Mouse (Mus musculus) small intestine, adult 2 months (tissue): ENCODE data around the gene Nfib. TPM values are rescaled to one million over a fixed set of nuclear protein-coding genes. Genes with fewer than 3 reads are reported as not detected.

Source experiments
- H3K27ac ChIP-seq: fragments of 200-500 bp; 2 replicates; pipeline ENCODE4 v1.5.1; 2012; ENCODE audit warnings: low read depth, low read length, control low read depth, inconsistent platforms; ENCODE audit not compliant: insufficient read depth
- H3K27me3 ChIP-seq: fragments of 200-500 bp; 2 replicates; pipeline ENCODE4 v1.6.1; 2012; ENCODE audit warnings: mild to moderate bottlenecking, moderate library complexity, low read length, inconsistent platforms; ENCODE audit not compliant: control insufficient read depth, insufficient read depth
- H3K36me3 ChIP-seq: fragments of 200-500 bp; 2 replicates; pipeline ENCODE4 v1.6.1; 2012; ENCODE audit warnings: mild to moderate bottlenecking, low read length, control low read depth, inconsistent platforms; ENCODE audit not compliant: control insufficient read depth, insufficient read depth
- H3K4me1 ChIP-seq: fragments of 200-500 bp; 2 replicates; pipeline ENCODE4 v1.6.1; 2012; ENCODE audit warnings: low read length, inconsistent platforms, mixed read lengths; ENCODE audit not compliant: control insufficient read depth, insufficient read depth, insufficient read length
- H3K4me3 ChIP-seq: fragments of 200-500 bp; 2 replicates; pipeline ENCODE4 v1.5.1; 2012; ENCODE audit warnings: low read depth, mild to moderate bottlenecking, control low read depth, inconsistent platforms, low read length, moderate library complexity
- CTCF ChIP-seq: fragments of 200-500 bp; IDR thresholded peaks from 2 replicates; pipeline ENCODE4 v1.5.1; 2012; ENCODE audit warnings: low read depth, mild to moderate bottlenecking, control low read depth, inconsistent platforms, low read length, moderate library complexity, mixed read lengths; ENCODE audit not compliant: insufficient replicate concordance, insufficient read length; ENCODE audit errors: extremely low read depth
- POLR2A ChIP-seq: fragments of 200-500 bp; IDR thresholded peaks from 2 replicates; pipeline ENCODE4 v1.6.1; 2012; ENCODE audit warnings: low read depth, mild to moderate bottlenecking, control low read depth, inconsistent platforms, low read length, moderate library complexity
- whole genome bisulfite sequencing: fragments of 180-500 bp; shearing (Covaris S2); methylation state at CpG from one replicate; pipeline ENCODE4 v1.1.7; 2018; 5-methylcytosine and 5-hydroxymethylcytosine counted together
- polyA plus RNA-seq: library from polyadenylated mRNA; depleted of rRNA; stranded (reverse); fragments of >200 nt; gene quantifications from 2 replicates; pipeline ENCODE4 v1.2.3, GENCODE M21; 2012

Gene Nfib
- polyA plus RNA-seq, 1 experiment: 4.7 TPM

DNA sequence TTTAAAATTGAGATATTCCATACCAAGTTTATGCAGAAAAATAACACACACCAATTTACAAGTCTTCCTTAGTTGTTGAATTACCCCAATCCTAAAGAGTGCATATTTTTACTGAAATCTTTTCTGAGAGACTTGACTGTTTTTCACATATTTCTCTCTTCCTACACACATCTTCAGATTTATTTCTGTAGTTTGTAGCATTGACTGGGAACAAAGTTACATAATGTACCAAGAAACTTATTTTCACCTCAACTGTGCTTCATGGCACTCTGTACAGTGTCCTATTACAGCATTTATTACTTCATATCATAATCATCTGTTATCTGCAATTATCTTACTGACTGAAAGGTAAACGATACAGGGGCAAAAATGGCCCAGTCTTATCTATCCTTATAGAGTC lies 406.9 kb downstream of the Nfib start:
- H3K27ac ChIP-seq: no peak overlapping the region
- peaks cover 2% of the 10 kb centered on the region; the same call in 1 of the 2 replicates for H3K36me3 ChIP-seq
- WGBS: 33% methylated on average over 1 of the region's 1 CpGs
- H3K4me1 ChIP-seq: no peaks in the 10 kb centered on the region
- H3K4me3 ChIP-seq: no peak overlapping the region
- H3K27me3 ChIP-seq: no peaks in the 10 kb centered on the region
- TF ChIP-seq CTCF: no peak
- no peak for TF ChIP-seq POLR2A

DNA sequence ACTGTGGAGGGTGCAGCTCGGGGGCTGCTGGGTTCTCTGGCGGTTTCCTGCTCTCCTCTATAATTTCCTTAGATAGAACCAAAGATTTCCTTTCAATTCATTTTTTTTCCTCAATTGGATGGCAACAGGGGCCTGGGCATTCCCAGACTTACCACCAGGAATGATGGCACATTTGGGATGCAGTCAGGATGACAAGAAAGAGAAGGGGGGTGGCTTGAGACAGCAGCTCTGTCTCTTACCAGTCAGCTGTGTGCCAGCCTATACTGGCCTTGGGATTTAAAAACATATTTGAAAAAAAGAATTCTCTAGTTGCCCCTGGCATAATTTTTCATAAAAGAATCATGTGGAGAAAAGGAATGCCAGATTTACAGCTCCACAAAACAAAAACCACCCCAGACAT lies 408.0 kb downstream of the Nfib start:
- Histone ChIP-seq H3K27ac (no peak overlapping the region), H3K36me3 (peaks cover 2% of the 10 kb centered on the region; the same call in 1 of the 2 replicates), H3K27me3 (no peaks in the 10 kb centered on the region), H3K4me3 (no peak overlapping the region), H3K4me1 (no peaks in the 10 kb centered on the region)
- WGBS: 98% methylated on average over 2 of the region's 2 CpGs
- TF ChIP-seq POLR2A: no peak
- TF ChIP-seq CTCF: no peak

GRCm38 (mm10) chr4:82294066-82294465 lies 411.5 kb downstream of the Nfib start:
- H3K36me3 ChIP-seq: peaks cover 2% of the 10 kb centered on the region; the same call in 1 of the 2 replicates
- no peak overlapping the region for H3K4me3 ChIP-seq
- TF ChIP-seq CTCF (no peak), POLR2A (no peak)
- H3K27ac ChIP-seq: no peak overlapping the region
- WGBS: 84% methylated on average over 1 of the region's 1 CpGs
- H3K27me3 ChIP-seq: no peaks in the 10 kb centered on the region
- no peaks in the 10 kb centered on the region for H3K4me1 ChIP-seq

DNA sequence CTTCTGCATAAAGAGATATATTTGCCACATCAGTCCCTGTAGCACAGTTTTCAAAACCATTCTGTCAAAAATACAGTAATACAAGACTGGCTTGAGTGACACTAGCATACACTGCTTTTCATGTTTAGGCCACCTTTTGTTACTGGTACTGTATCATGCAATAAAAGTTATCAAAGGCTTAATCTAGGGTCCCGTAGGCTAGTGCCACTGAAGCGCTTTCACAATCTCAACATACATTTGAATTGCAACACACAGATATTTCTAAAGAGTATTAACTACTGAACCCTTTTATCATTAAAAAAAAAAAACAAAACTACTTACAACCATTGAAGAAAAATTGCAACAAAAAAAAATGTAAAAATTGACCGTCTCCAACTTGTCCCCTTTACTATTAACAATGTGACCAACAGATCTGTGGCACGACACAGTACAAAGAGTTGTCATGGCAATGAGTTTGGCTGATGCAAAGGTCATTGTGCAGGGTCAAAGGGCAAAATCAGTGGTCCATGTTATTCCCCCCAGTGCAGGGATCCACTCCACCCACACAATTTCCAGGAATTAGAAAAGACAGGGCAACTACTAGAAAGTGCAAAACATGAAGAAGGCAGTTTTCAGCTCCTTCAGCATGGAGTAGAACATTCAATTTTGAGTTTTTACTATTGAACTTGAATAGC lies 414.2 kb downstream of the Nfib start:
- 86% methylated on average over 4 of the region's 4 CpGs for WGBS

GRCm38 (mm10) chr4:82290623-82291022 lies 414.9 kb downstream of the Nfib start:
- no peaks in the 10 kb centered on the region; the same call in 1 of the 2 replicates for H3K36me3 ChIP-seq
- TF ChIP-seq CTCF: no peak
- no peak for TF ChIP-seq POLR2A
- no peaks in the 10 kb centered on the region for H3K27me3 ChIP-seq
- H3K4me1 ChIP-seq: no peaks in the 10 kb centered on the region
- no peak overlapping the region for H3K27ac ChIP-seq
- WGBS: 91% methylated on average over 9 of the region's 9 CpGs
- H3K4me3 ChIP-seq: no peak overlapping the region

More for the DNA sequence above, 414.2 kb downstream of the Nfib start:
- Histone ChIP-seq H3K4me3 (no peak overlapping the region), H3K27ac (no peak overlapping the region), H3K36me3 (peaks cover 1% of the 10 kb centered on the region; the same call in 1 of the 2 replicates), H3K4me1 (no peaks in the 10 kb centered on the region), H3K27me3 (no peaks in the 10 kb centered on the region)
- TF ChIP-seq POLR2A (no peak), CTCF (no peak)

- Histone ChIP-seq H3K36me3 (no peaks in the 10 kb centered on the region; the same call in 1 of the 2 replicates), H3K4me1 (no peaks in the 10 kb centered on the region), H3K27me3 (no peaks in the 10 kb centered on the region), H3K4me3 (no peak overlapping the region), H3K27ac (no peak overlapping the region)
- TF ChIP-seq POLR2A: no peak
- TF ChIP-seq CTCF: no peak
- 74% methylated on average over 7 of the region's 7 CpGs for WGBS
Observed at GRCm38 (mm10) chr4:82289596-82289995, 416.0 kb downstream of the Nfib start.

DNA sequence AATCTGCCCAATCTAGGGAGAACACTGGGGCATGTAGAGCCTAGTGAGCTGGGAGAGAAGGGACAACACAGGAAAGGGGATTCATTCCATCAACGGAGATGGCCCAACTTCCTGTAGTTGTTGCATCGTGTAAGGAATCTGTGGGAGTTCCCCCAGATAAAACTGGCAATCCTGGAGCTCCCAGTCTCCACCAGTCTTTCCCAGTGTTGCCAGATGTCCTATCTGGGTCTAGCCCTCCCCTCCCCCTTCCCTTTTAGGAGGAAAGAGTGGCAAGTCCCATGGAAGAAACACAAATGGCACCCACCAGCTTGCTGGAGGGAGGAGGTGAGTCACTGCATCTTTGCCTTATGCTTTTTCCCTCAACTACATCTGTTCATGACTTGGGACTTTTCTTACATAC lies 417.4 kb downstream of the Nfib start:
- TF ChIP-seq POLR2A: no peak
- TF ChIP-seq CTCF: no peak
- WGBS: 72% methylated on average over 2 of the region's 2 CpGs
- no peak overlapping the region for H3K27ac ChIP-seq
- H3K36me3 ChIP-seq: no peaks in the 10 kb centered on the region; the same call in 1 of the 2 replicates
- H3K27me3 ChIP-seq: no peaks in the 10 kb centered on the region
- H3K4me1 ChIP-seq: no peaks in the 10 kb centered on the region
- no peak overlapping the region for H3K4me3 ChIP-seq
